Mouse (Mus musculus) hindbrain, postnatal 0 days (tissue): ENCODE measurements around the gene Rab3d. TPM values are rescaled to one million over a fixed set of nuclear protein-coding genes. Genes with fewer than 3 reads are reported as not detected.

ENCODE experiments used
- ATAC-seq: fragments of 200-750 bp; cut with Nextera tagmentation; 2 replicates; pipeline ENCODE4 v1.8.0; 2017; ENCODE audit warnings: mild to moderate bottlenecking, moderate TSS enrichment, moderate library complexity
- DNase-seq: peaks from one replicate; pipeline ENCODE4 v3.0.0-alpha.2; 2015; ENCODE audit warnings: low spot score
- H3K27ac ChIP-seq: fragments of 300-500 bp; sonication (generic); 2 replicates; pipeline ENCODE4 v1.5.1; 2014; ENCODE audit warnings: mild to moderate bottlenecking
- H3K27me3 ChIP-seq: fragments of 300-500 bp; sonication (generic); 2 replicates; pipeline ENCODE4 v1.6.1; 2014; ENCODE audit warnings: low read length, mixed read lengths; ENCODE audit not compliant: insufficient read depth
- H3K36me3 ChIP-seq: fragments of 300-500 bp; sonication (generic); 2 replicates; pipeline ENCODE4 v1.6.1; 2014; ENCODE audit warnings: low read length, mixed read lengths; ENCODE audit not compliant: insufficient read depth
- H3K4me1 ChIP-seq: fragments of 300-500 bp; sonication (generic); 2 replicates; pipeline ENCODE4 v1.6.1; 2014; ENCODE audit warnings: antibody characterized with exemption, low read length, mixed read lengths; ENCODE audit not compliant: insufficient read depth
- H3K4me2 ChIP-seq: fragments of 300-500 bp; sonication (generic); 2 replicates; pipeline ENCODE4 v1.6.1; 2014; ENCODE audit warnings: low read depth, mild to moderate bottlenecking, low read length, moderate library complexity, mixed read lengths
- H3K4me3 ChIP-seq: fragments of 300-500 bp; sonication (generic); 2 replicates; pipeline ENCODE4 v1.5.1; 2014; ENCODE audit warnings: low read length
- H3K9ac ChIP-seq: fragments of 300-500 bp; sonication (generic); replicated peaks from 2 replicates; pipeline ENCODE4 v1.6.1; 2014; ENCODE audit warnings: mild to moderate bottlenecking, low read length, moderate library complexity, mixed read lengths
- H3K9me3 ChIP-seq: fragments of 300-500 bp; sonication (generic); 2 replicates; pipeline ENCODE4 v1.6.1; 2016; ENCODE audit warnings: low read length, mixed read lengths
- CTCF ChIP-seq: IDR thresholded peaks from 2 replicates; pipeline ENCODE4 v1.5.1; 2016; ENCODE audit warnings: antibody characterized with exemption, control low read depth, low read depth
- WGBS: fragments of 180-500 bp; shearing (Covaris S2); extraction: QIAGEN DNeasy Blood & Tissue Kit; methylation state at CpG from one replicate; pipeline ENCODE4 v1.1.7; 2014; 5-methylcytosine and 5-hydroxymethylcytosine counted together
- polyA plus RNA-seq: library from polyadenylated mRNA; unstranded; fragments of >200 nt; fragmentation: Nextera tagmentation; extraction: Ambion mirVana; gene quantifications from 2 replicates; pipeline ENCODE4 v1.2.1, GENCODE M21; 2015
- total RNA-seq: library from RNA; depleted of rRNA; stranded (reverse); fragments of >200 nt; gene quantifications from 2 replicates; pipeline ENCODE4 v1.2.3, GENCODE M21; 2014

The Rab3d gene
- total and polyA plus RNA-seq, 2 experiments from 2014 or later: 20.3 to 28.6 TPM

- peaks cover 8% of the 10 kb centered on the region; the same call in 1 of the 2 replicates for H3K4me1 ChIP-seq
- 90% methylated on average over 3 of the region's 3 CpGs for WGBS
Observed at GRCm38 (mm10) chr9:21951977-21952376, 34.0 kb upstream of the Rab3d start.

DNA sequence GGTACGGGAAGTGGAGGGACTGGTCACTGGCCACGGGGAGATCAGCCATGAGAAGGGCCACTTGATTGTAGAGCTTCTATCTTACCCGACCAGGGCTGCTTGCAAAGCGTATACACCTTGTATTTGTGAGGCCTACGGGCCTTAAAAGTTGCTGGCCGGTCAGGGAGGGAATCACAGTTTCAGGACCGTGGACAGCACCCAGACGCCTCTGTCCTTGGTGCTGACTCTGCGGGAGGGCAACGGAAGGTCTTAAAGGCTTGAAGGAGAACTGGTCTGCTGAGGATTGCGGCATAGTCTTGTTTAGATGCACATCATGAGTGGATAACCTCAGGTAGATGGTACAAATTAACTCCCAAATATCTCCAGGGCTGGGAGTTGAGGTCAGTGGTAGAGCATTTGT, 32.3 kb upstream of the Rab3d start:
- ATAC-seq (no peak), DNase-seq (peak; percentile 42)
- WGBS: 25% methylated on average over 11 of the region's 11 CpGs

More at GRCm38 (mm10) chr9:21951977-21952376, 34.0 kb upstream of the Rab3d start:
- Histone ChIP-seq H3K9ac (no peak overlapping the region), H3K27me3 (no peaks in the 10 kb centered on the region), H3K4me2 (no peak overlapping the region), H3K36me3 (peaks cover 12% of the 10 kb centered on the region; the same call in 1 of the 2 replicates), H3K27ac (no peak overlapping the region), H3K4me3 (no peak overlapping the region), H3K9me3 (no peaks in the 10 kb centered on the region)
- no peak for ATAC-seq
- TF ChIP-seq CTCF: peak; percentile 62
- no peak for DNase-seq

DNA sequence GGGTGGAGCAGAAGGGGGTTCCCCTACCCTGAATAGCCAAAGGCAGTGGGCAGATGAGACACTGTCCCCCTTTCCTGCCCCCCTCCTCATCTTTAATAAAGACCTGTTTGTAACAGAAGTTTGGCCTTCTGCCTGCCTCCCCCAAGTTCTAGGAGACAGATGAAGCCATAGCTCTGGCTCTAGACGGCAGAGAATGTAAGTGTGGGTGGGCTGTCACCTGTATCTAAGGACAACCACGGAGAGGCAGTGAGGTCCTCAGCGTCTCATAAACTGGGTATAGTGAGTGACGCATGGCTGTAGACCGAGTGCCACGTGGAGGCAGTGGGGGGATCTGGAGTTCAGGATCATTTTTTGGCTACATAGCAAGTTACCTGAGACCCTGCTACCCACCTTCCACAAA, 30.8 kb upstream of the Rab3d start:
- Histone ChIP-seq H3K9me3 (no peaks in the 10 kb centered on the region), H3K4me1 (peaks cover 4% of the 10 kb centered on the region; the same call in 1 of the 2 replicates), H3K27ac (no peak overlapping the region), H3K9ac (no peak overlapping the region), H3K27me3 (no peaks in the 10 kb centered on the region), H3K4me2 (no peak overlapping the region), H3K36me3 (peaks cover 12% of the 10 kb centered on the region; the same call in 1 of the 2 replicates), H3K4me3 (no peak overlapping the region)
- DNase-seq (no peak), ATAC-seq (no peak)
- TF ChIP-seq CTCF: no peak
- 56% methylated on average over 6 of the region's 6 CpGs for WGBS

More for the DNA sequence above, 32.3 kb upstream of the Rab3d start:
- no peak overlapping the region for H3K9ac ChIP-seq
- no peaks in the 10 kb centered on the region for H3K27me3 ChIP-seq
- H3K36me3 ChIP-seq: peaks cover 12% of the 10 kb centered on the region; the same call in 1 of the 2 replicates
- TF ChIP-seq CTCF: no peak
- H3K4me3 ChIP-seq: no peak overlapping the region
- no peak overlapping the region for H3K27ac ChIP-seq
- H3K4me1 ChIP-seq: peaks cover 4% of the 10 kb centered on the region; the same call in 1 of the 2 replicates
- H3K4me2 ChIP-seq: no peak overlapping the region
- H3K9me3 ChIP-seq: no peaks in the 10 kb centered on the region

GRCm38 (mm10) chr9:21948146-21948545, 30.2 kb upstream of the Rab3d start:
- Histone ChIP-seq H3K9me3 (no peaks in the 10 kb centered on the region), H3K4me3 (no peak overlapping the region), H3K9ac (no peak overlapping the region), H3K4me1 (peaks cover under 1% of the 10 kb centered on the region; the same call in 1 of the 2 replicates), H3K27ac (no peak overlapping the region), H3K36me3 (peaks cover 12% of the 10 kb centered on the region; the same call in 1 of the 2 replicates), H3K4me2 (no peak overlapping the region), H3K27me3 (no peaks in the 10 kb centered on the region)
- WGBS: 61% methylated on average over 8 of the region's 8 CpGs
- DNase-seq: no peak
- ATAC-seq: no peak
- no peak for TF ChIP-seq CTCF

GRCm38 (mm10) chr9:21947540-21948130, 29.6 kb upstream of the Rab3d start:
- no peak for ATAC-seq
- H3K9ac ChIP-seq: no peak overlapping the region
- no peaks in the 10 kb centered on the region for H3K27me3 ChIP-seq
- no peak for DNase-seq
- TF ChIP-seq CTCF: no peak
- no peaks in the 10 kb centered on the region for H3K9me3 ChIP-seq
- peaks cover 12% of the 10 kb centered on the region; the same call in 1 of the 2 replicates for H3K36me3 ChIP-seq
- no peak overlapping the region for H3K4me2 ChIP-seq
- no peak overlapping the region for H3K27ac ChIP-seq
- H3K4me3 ChIP-seq: no peak overlapping the region
- 11% methylated on average over 28 of the region's 28 CpGs for WGBS
- no peaks in the 10 kb centered on the region for H3K4me1 ChIP-seq

DNA sequence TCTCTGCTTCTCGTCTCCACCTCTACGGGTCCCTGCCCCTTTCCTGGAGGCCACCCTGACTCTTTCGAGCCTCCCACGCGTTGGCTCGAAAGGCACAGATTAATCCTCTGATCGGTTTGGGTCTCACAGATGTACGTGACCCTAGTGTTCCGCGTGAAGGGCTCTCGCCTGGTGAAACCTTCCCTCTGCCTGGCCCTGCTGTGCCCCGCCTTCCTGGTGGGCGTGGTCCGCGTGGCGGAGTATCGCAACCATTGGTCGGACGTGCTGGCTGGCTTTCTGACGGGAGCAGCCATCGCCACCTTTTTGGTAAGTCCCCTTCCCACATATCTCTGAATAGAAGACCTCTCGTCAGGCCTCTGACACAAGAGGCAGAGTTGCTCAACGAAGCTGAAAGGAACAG, 26.3 kb upstream of the Rab3d start:
- Histone ChIP-seq H3K9ac (no peak overlapping the region), H3K4me2 (no peak overlapping the region), H3K9me3 (no peaks in the 10 kb centered on the region), H3K36me3 (peaks cover 21% of the 10 kb centered on the region; the same call in 1 of the 2 replicates), H3K27me3 (no peaks in the 10 kb centered on the region), H3K4me3 (no peak overlapping the region), H3K27ac (no peak overlapping the region), H3K4me1 (no peaks in the 10 kb centered on the region)
- no peak for TF ChIP-seq CTCF
- no peak for DNase-seq
- no peak for ATAC-seq
- WGBS: 30% methylated on average over 23 of the region's 23 CpGs

DNA sequence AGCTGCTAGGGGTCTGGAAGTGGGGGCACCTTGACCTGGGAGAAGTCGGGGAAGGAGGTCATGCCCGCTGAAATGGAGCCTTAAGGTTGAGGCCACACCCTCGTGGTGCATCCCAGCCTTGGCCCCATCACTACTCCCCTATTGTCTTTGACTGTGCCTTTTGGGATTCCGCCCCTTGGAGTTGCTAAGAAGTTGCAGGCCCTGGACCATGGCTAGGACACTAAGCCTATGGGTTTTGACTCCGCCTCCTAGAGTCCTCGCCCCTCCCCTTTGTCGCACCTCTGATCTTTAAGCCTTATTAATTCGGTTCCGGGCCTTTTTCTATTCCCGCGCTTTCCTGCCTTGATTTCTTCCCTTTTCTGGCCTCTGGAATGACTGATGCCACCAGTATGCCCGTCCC, 25.6 kb upstream of the Rab3d start:
- H3K4me2 ChIP-seq: no peak overlapping the region
- H3K27me3 ChIP-seq: no peaks in the 10 kb centered on the region
- no peak for DNase-seq
- no peaks in the 10 kb centered on the region for H3K4me1 ChIP-seq
- ATAC-seq: 0 out of 2 replicates have a peak, but pooled peaks have one; percentile 17
- TF ChIP-seq CTCF: no peak
- no peak overlapping the region for H3K9ac ChIP-seq
- no peaks in the 10 kb centered on the region for H3K9me3 ChIP-seq
- peaks cover 21% of the 10 kb centered on the region; the same call in 1 of the 2 replicates for H3K36me3 ChIP-seq
- 59% methylated on average over 12 of the region's 12 CpGs for WGBS
- H3K4me3 ChIP-seq: no peak overlapping the region
- no peak overlapping the region for H3K27ac ChIP-seq
